9 mouse cellular contexts compared by ENCODE assay signal in the genomic region with DNA sequence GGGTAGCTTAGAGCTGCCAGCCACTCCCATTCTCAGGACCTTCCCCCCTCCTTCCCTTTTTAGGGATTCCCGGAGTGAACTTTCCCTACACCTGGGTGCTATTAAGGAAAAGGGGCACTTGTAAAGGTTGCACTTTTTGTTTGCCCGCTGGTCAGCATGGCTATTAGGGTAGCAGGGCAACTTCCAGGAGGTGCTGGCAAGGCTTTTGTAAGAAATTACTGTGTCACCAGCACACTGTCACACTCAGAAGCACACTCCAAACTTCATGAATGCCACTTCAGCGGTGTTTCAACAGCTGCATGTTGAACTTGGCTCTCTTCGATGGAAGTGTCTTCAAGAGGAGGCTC. TPM values are rescaled to one million over a fixed set of nuclear protein-coding genes. Genes with fewer than 3 reads are reported as not detected.
DNase-seq lines count a peak whose midpoint lies in the region; ATAC-seq and TF ChIP-seq lines count a peak whose summit lies in the region.
"Had no signal": no experiment of that assay in that cellular context is flagged by ENCODE, and none has a peak within 500 bp of the region (broad histone marks: within the 10 kb centered on the region; RNA-seq: fewer than 3 reads in every experiment).

No protein-coding gene starts in this region.

- no peak overlapping the region for H3K27ac ChIP-seq in bone marrow macrophage, adult 2 months (ENCODE audit: insufficient read depth, low read depth, low read length)
- H3K27ac ChIP-seq in intestine, embryonic 14.5 days (ENCODE audit: low read depth): no peak overlapping the region

- no peak overlapping the region for H3K9ac ChIP-seq in intestine, embryonic 14.5 days (ENCODE audit: low read length)

- under 1% methylated on average over 4 of the region's 4 CpGs for WGBS in intestine, embryonic 14.5 days

- H3K4me2 ChIP-seq in intestine, embryonic 14.5 days (ENCODE audit: low read length): peak overlapping the region; percentile 99

- no peaks in the 10 kb centered on the region for H3K9me3 ChIP-seq in intestine, embryonic 14.5 days (ENCODE audit: control insufficient read depth, low read length)

- no peak for TF ChIP-seq POLR2A in bone marrow macrophage, adult 2 months (IDR thresholded peaks at IDR 0.05; ENCODE audit: borderline replicate concordance, low read depth, low read length)

- H3K4me1 ChIP-seq in bone marrow macrophage, adult 2 months (ENCODE audit: control insufficient read depth, insufficient read depth, low read length): no peaks in the 10 kb centered on the region; the same call in 1 of the 2 replicates
- 0 out of 2 replicates have a peak, but pooled peaks cover 10% of the 10 kb centered on the region for H3K4me1 ChIP-seq in intestine, embryonic 14.5 days (replicated peaks; ENCODE audit: control insufficient read depth, insufficient read depth, low read length)

- peak; percentile 61 for DNase-seq in embryo, embryonic 10.5 days (ENCODE audit: low spot score)
- DNase-seq in intestine, embryonic 14.5 days (ENCODE audit: low spot score): peak; percentile 54
- DNase-seq in mesoderm, embryonic 11.5 days (ENCODE audit: low read depth, low spot score): peak; percentile 36
- no peak for DNase-seq in spleen, postnatal 14 days (ENCODE audit: low spot score in 2 of 2)
- DNase-seq in urinary bladder, postnatal 36 days (ENCODE audit: low spot score in 2 of 2): no peak
- DNase-seq in Muller cell, postnatal 12 days (ENCODE audit: inconsistent ontology term): no peak
- no peak for DNase-seq in thymus, postnatal 10 days (ENCODE audit: low spot score in 2 of 2)
- DNase-seq: gastrocnemius, postnatal 25 days had no signal

- peak overlapping the region; percentile 61 for H3K4me3 ChIP-seq in bone marrow macrophage, adult 2 months (ENCODE audit: insufficient read depth, low read length)
- H3K4me3 ChIP-seq in intestine, embryonic 14.5 days (ENCODE audit: low read depth, low read length): peak overlapping the region; percentile 50

- peaks cover 64% of the 10 kb centered on the region for H3K27me3 ChIP-seq in intestine, embryonic 14.5 days (replicated peaks; ENCODE audit: control insufficient read depth, insufficient read depth, low read length)

- no peak for ATAC-seq in intestine, embryonic 14.5 days (replicated peaks; ENCODE audit: low FRiP score, low TSS enrichment, low read depth)

- no peak for TF ChIP-seq CTCF in bone marrow macrophage, adult 2 months (IDR thresholded peaks at IDR 0.05; ENCODE audit: low read depth, low read length)

- no peaks in the 10 kb centered on the region for H3K36me3 ChIP-seq in intestine, embryonic 14.5 days (ENCODE audit: control insufficient read depth, insufficient read depth, low read length)

RNA-seq across cellular contexts. Expression of a gene that starts 0.6 kb away (rescaled TPM):
- not detected in 2 replicates for polyA plus RNA-seq in bone marrow macrophage, adult 2 months (2012; ENCODE audit: insufficient read depth, insufficient read length, missing spikeins)
- 0.45 and 0.85 TPM in 2 replicates for polyA plus RNA-seq in intestine, embryonic 14.5 days (2014; fragmentation: Nextera tagmentation; extraction: Ambion mirVana)

RNA-seq across cellular contexts. Expression of a gene that starts 4.2 kb away (rescaled TPM):
- polyA plus RNA-seq in bone marrow macrophage, adult 2 months (2012; ENCODE audit: insufficient read depth, insufficient read length, missing spikeins): 15.5 and 16.9 TPM in 2 replicates
- 20.7 and 25.0 TPM in 2 replicates for polyA plus RNA-seq in intestine, embryonic 14.5 days (2014; fragmentation: Nextera tagmentation; extraction: Ambion mirVana)

RNA-seq across cellular contexts. Expression of a gene that starts 19.5 kb away (rescaled TPM):
- not detected in 2 replicates for polyA plus RNA-seq in bone marrow macrophage, adult 2 months (2012; ENCODE audit: insufficient read depth, insufficient read length, missing spikeins)
- polyA plus RNA-seq in intestine, embryonic 14.5 days (2014; fragmentation: Nextera tagmentation; extraction: Ambion mirVana): 1.0 and 1.1 TPM in 2 replicates

Comparison
In these comparisons a context has a peak if more than half of its experiments do, and no peak if none do; other contexts are left out.
1. DNase-seq: peak in embryo, embryonic 10.5 days (single experiment), intestine, embryonic 14.5 days (single experiment) and mesoderm, embryonic 11.5 days (single experiment); none in spleen, postnatal 14 days (0 of 2), urinary bladder, postnatal 36 days (0 of 2), Muller cell, postnatal 12 days (single experiment) and thymus, postnatal 10 days (0 of 2).